Mouse (Mus musculus) ES-Bruce4 (cell line): ENCODE results near the gene Foxn1.

Source experiments
- CTCF ChIP-seq: IDR thresholded peaks from one replicate; pipeline ENCODE4 v1.8.1; 2011; ENCODE audit warnings: low read depth, low read length
- EP300 ChIP-seq: IDR thresholded peaks from 2 replicates; pipeline ENCODE4 v1.6.1; 2011; ENCODE audit warnings: low read depth, low read length; ENCODE audit not compliant: insufficient read depth
- POLR2A ChIP-seq: IDR thresholded peaks from one replicate; pipeline ENCODE4 v1.8.1; 2011; ENCODE audit warnings: low read length; ENCODE audit not compliant: insufficient read depth

- TF ChIP-seq CTCF: no peak
- TF ChIP-seq POLR2A: no peak
- TF ChIP-seq EP300: no peak
Measured at GRCm38 (mm10) chr11:78322076-78322831, 64.1 kb downstream of the Foxn1 start.
